In genomic region chr4:150239503-150239902, GRCm38 (mm10) we compare ENCODE assay signal across 8 mouse cellular contexts. TPM values are rescaled to one million over a fixed set of nuclear protein-coding genes. Genes with fewer than 3 reads are reported as not detected.
DNase-seq lines count a peak whose midpoint lies in the region; ATAC-seq and TF ChIP-seq lines count a peak whose summit lies in the region.

No protein-coding gene starts in this region.

- no peaks in the 10 kb centered on the region for H3K27me3 ChIP-seq in lung, postnatal 0 days (replicated peaks; ENCODE audit: insufficient read depth, low read length)
- no peaks in the 10 kb centered on the region for H3K27me3 ChIP-seq in forebrain, embryonic 13.5 days
- no peaks in the 10 kb centered on the region for H3K27me3 ChIP-seq in liver, embryonic 13.5 days
- no peaks in the 10 kb centered on the region for H3K27me3 ChIP-seq in stomach, postnatal 0 days (ENCODE audit: control insufficient read depth, insufficient read depth, low read length)

- no peak overlapping the region for H3K9ac ChIP-seq in lung, postnatal 0 days (replicated peaks; ENCODE audit: low read depth)
- H3K9ac ChIP-seq in forebrain, embryonic 13.5 days, result peak overlapping the region; percentile 87; the same call in 1 of the 2 replicates
- H3K9ac ChIP-seq in liver, embryonic 13.5 days, result peak overlapping the region; percentile 90
- no peak overlapping the region for H3K9ac ChIP-seq in stomach, postnatal 0 days (ENCODE audit: low read length)

- H3K4me2 ChIP-seq in lung, postnatal 0 days (replicated peaks; ENCODE audit: low read depth, low read length), result no peak overlapping the region
- peak overlapping the region; percentile 74 for H3K4me2 ChIP-seq in forebrain, embryonic 13.5 days
- peak overlapping the region; percentile 98 for H3K4me2 ChIP-seq in liver, embryonic 13.5 days
- peak overlapping the region; percentile 75; the same call in 1 of the 2 replicates for H3K4me2 ChIP-seq in stomach, postnatal 0 days (replicated peaks; ENCODE audit: low read depth)

- peak; percentile 32 for DNase-seq in lung, postnatal 0 days (ENCODE audit: low spot score)
- no peak for DNase-seq in lung, adult 2 months
- no peak for DNase-seq in liver, embryonic 13.5 days
- no peak for DNase-seq in stomach, postnatal 0 days (ENCODE audit: low spot score)
- DNase-seq in right cerebral cortex, postnatal 10 days (ENCODE audit: low spot score in 2 of 2), result no peak
- no peak for DNase-seq in frontal cortex, postnatal 14 days (ENCODE audit: low spot score in 2 of 2)
- DNase-seq in layer of hippocampus, postnatal 14 days (ENCODE audit: low spot score in 2 of 2), result no peak

- no peak; the same call in 1 of the 2 replicates for TF ChIP-seq EP300 in lung, postnatal 0 days (IDR thresholded peaks at IDR 0.05)
- no peak for TF ChIP-seq EP300 in stomach, postnatal 0 days (optimal IDR thresholded peaks at IDR 0.05)

- 0 out of 2 replicates have a peak overlapping the region, but pooled peaks have one; percentile 9 for H3K27ac ChIP-seq in lung, postnatal 0 days (ENCODE audit: low read length)
- H3K27ac ChIP-seq in forebrain, embryonic 13.5 days, result no peak overlapping the region; the same call in 1 of the 2 replicates
- peak overlapping the region; percentile 87 for H3K27ac ChIP-seq in liver, embryonic 13.5 days
- peak overlapping the region; percentile 56 for H3K27ac ChIP-seq in stomach, postnatal 0 days (replicated peaks)

- H3K4me3 ChIP-seq in lung, postnatal 0 days (ENCODE audit: low read depth, low read length), result no peak overlapping the region
- H3K4me3 ChIP-seq in lung, adult 2 months (replicated peaks; ENCODE audit: extremely low read depth, low read depth, low read length), result no peak overlapping the region
- H3K4me3 ChIP-seq in forebrain, embryonic 13.5 days, result peak overlapping the region; percentile 83
- H3K4me3 ChIP-seq in liver, embryonic 13.5 days (replicated peaks), result peak overlapping the region; percentile 90
- H3K4me3 ChIP-seq in stomach, postnatal 0 days (ENCODE audit: low read depth, low read length), result no peak overlapping the region

- WGBS in lung, postnatal 0 days, result 29% methylated on average over 6 of the region's 6 CpGs
- 44% methylated on average over 6 of the region's 6 CpGs for WGBS in lung, adult 2 months
- WGBS in forebrain, embryonic 13.5 days, result 42% methylated on average over 6 of the region's 6 CpGs
- WGBS in liver, embryonic 13.5 days (ENCODE audit: insufficient replicate concordance), result 30% methylated on average over 6 of the region's 6 CpGs
- 41% methylated on average over 6 of the region's 6 CpGs for WGBS in stomach, postnatal 0 days

- peaks cover 25% of the 10 kb centered on the region for H3K36me3 ChIP-seq in lung, postnatal 0 days (ENCODE audit: insufficient read depth, low read length)
- peaks cover 41% of the 10 kb centered on the region for H3K36me3 ChIP-seq in forebrain, embryonic 13.5 days (ENCODE audit: poor library complexity, severe bottlenecking)
- H3K36me3 ChIP-seq in liver, embryonic 13.5 days, result peaks cover 54% of the 10 kb centered on the region
- peaks cover 30% of the 10 kb centered on the region; the same call in 1 of the 2 replicates for H3K36me3 ChIP-seq in stomach, postnatal 0 days (ENCODE audit: control insufficient read depth, insufficient read depth, low read length)

- no peak for TF ChIP-seq CTCF in lung, postnatal 0 days (IDR thresholded peaks at IDR 0.05)
- no peak for TF ChIP-seq CTCF in lung, adult 2 months (IDR thresholded peaks at IDR 0.05; ENCODE audit: insufficient read depth, low read length)
- TF ChIP-seq CTCF in stomach, postnatal 0 days (IDR thresholded peaks at IDR 0.05; ENCODE audit: low read depth), result no peak

- ATAC-seq in lung, postnatal 0 days, result no peak
- ATAC-seq in forebrain, embryonic 13.5 days, result no peak
- ATAC-seq in liver, embryonic 13.5 days (ENCODE audit: low read depth), result no peak
- ATAC-seq in stomach, postnatal 0 days (ENCODE audit: low FRiP score, low TSS enrichment), result no peak

- peaks cover 15% of the 10 kb centered on the region for H3K4me1 ChIP-seq in lung, postnatal 0 days (ENCODE audit: insufficient read depth, low read depth, low read length)
- H3K4me1 ChIP-seq in lung, adult 2 months (ENCODE audit: control insufficient read depth, insufficient read depth, low read length), result peaks cover 13% of the 10 kb centered on the region
- H3K4me1 ChIP-seq in forebrain, embryonic 13.5 days, result peaks cover 54% of the 10 kb centered on the region
- peaks cover 75% of the 10 kb centered on the region for H3K4me1 ChIP-seq in liver, embryonic 13.5 days (replicated peaks)
- 0 out of 2 replicates have a peak, but pooled peaks cover 9% of the 10 kb centered on the region for H3K4me1 ChIP-seq in stomach, postnatal 0 days (replicated peaks; ENCODE audit: control insufficient read depth, insufficient read depth)

- TF ChIP-seq POLR2A in lung, adult 2 months (IDR thresholded peaks at IDR 0.05; ENCODE audit: borderline replicate concordance, extremely low read depth, low read depth, low read length), result no peak

- H3K9me3 ChIP-seq in lung, postnatal 0 days (ENCODE audit: low read length), result no peaks in the 10 kb centered on the region
- no peaks in the 10 kb centered on the region for H3K9me3 ChIP-seq in forebrain, embryonic 13.5 days (replicated peaks)
- no peaks in the 10 kb centered on the region for H3K9me3 ChIP-seq in liver, embryonic 13.5 days (replicated peaks)
- no peaks in the 10 kb centered on the region for H3K9me3 ChIP-seq in stomach, postnatal 0 days (ENCODE audit: control insufficient read depth, low read length)

RNA-seq across cellular contexts. Expression of gene Eno1, which starts 3.0 kb away (rescaled TPM):
- polyA plus RNA-seq in lung, postnatal 0 days (2015; fragmentation: Nextera tagmentation; extraction: Ambion mirVana), result 305 and 319 TPM in 2 replicates
- 90.4 and 220 TPM in 2 replicates for polyA plus RNA-seq in lung, adult 2 months (2012; rRNA removed)
- polyA plus RNA-seq in forebrain, embryonic 13.5 days (2015; fragmentation: Nextera tagmentation; extraction: Ambion mirVana), result 1,143 and 1,198 TPM in 2 replicates
- 783 and 784 TPM in 2 replicates for polyA plus RNA-seq in liver, embryonic 13.5 days (2015; fragmentation: Nextera tagmentation; extraction: Ambion mirVana)
- polyA plus RNA-seq in stomach, postnatal 0 days (2015; fragmentation: Nextera tagmentation; extraction: Ambion mirVana), result 636 and 733 TPM in 2 replicates
- total RNA-seq in layer of hippocampus, postnatal 14 days (2021), result 100 to 1,000 TPM; 395 to 425 TPM

RNA-seq across cellular contexts. Expression of gene Car6, which starts 38.4 kb away (rescaled TPM):
- polyA plus RNA-seq in lung, postnatal 0 days (2015; fragmentation: Nextera tagmentation; extraction: Ambion mirVana), result 0.27 and 0.32 TPM in 2 replicates
- 0.11 TPM in 1 of 2 replicates, not detected in the other for polyA plus RNA-seq in lung, adult 2 months (2012; rRNA removed)
- polyA plus RNA-seq in forebrain, embryonic 13.5 days (2015; fragmentation: Nextera tagmentation; extraction: Ambion mirVana), result 0.16 TPM in 1 of 2 replicates, not detected in the other
- not detected in 2 replicates for polyA plus RNA-seq in liver, embryonic 13.5 days (2015; fragmentation: Nextera tagmentation; extraction: Ambion mirVana)
- polyA plus RNA-seq in stomach, postnatal 0 days (2015; fragmentation: Nextera tagmentation; extraction: Ambion mirVana), result 0.06 TPM in 1 of 2 replicates, not detected in the other
- total RNA-seq in layer of hippocampus, postnatal 14 days (2021), result not detected

RNA-seq across cellular contexts. Expression of gene Rere, which starts 41.9 kb away (rescaled TPM):
- polyA plus RNA-seq in lung, postnatal 0 days (2015; fragmentation: Nextera tagmentation; extraction: Ambion mirVana), result 15.7 and 16.0 TPM in 2 replicates
- polyA plus RNA-seq in lung, adult 2 months (2012; rRNA removed), result 36.0 and 42.0 TPM in 2 replicates
- polyA plus RNA-seq in forebrain, embryonic 13.5 days (2015; fragmentation: Nextera tagmentation; extraction: Ambion mirVana), result 26.1 and 32.9 TPM in 2 replicates
- polyA plus RNA-seq in liver, embryonic 13.5 days (2015; fragmentation: Nextera tagmentation; extraction: Ambion mirVana), result 5.9 and 7.5 TPM in 2 replicates
- polyA plus RNA-seq in stomach, postnatal 0 days (2015; fragmentation: Nextera tagmentation; extraction: Ambion mirVana), result 8.3 and 12.2 TPM in 2 replicates
- total RNA-seq in layer of hippocampus, postnatal 14 days (2021), result 100 to 1,000 TPM; 118 to 127 TPM

Comparison
In these comparisons a context has a peak if more than half of its experiments do, and no peak if none do; other contexts are left out.
1. H3K4me3 ChIP-seq: peak in forebrain, embryonic 13.5 days (single experiment) and liver, embryonic 13.5 days (single experiment); none in lung, postnatal 0 days (single experiment), lung, adult 2 months (single experiment) and stomach, postnatal 0 days (single experiment).
2. H3K9ac ChIP-seq: peak in forebrain, embryonic 13.5 days (single experiment) and liver, embryonic 13.5 days (single experiment); none in lung, postnatal 0 days (single experiment) and stomach, postnatal 0 days (single experiment).